Mouse (Mus musculus) heart, embryonic 10.5 days (tissue): ENCODE measurements at regions not wholly inside any gene's neighbourhood (a gene's known extent, or its start where the extent isn't known, plus 50 kb on each side); places are given as distances from the start of the nearest gene placed in this dataset.

ENCODE experiments used
- DNase-seq: peaks from one replicate; pipeline ENCODE4 v3.0.0-alpha.2; 2017; ENCODE audit warnings: low spot score
- H3K27ac ChIP-seq: fragments of 300-500 bp; sonication (generic); 2 replicates; pipeline ENCODE4 v1.5.1; 2016; ENCODE audit warnings: mild to moderate bottlenecking
- H3K27me3 ChIP-seq: fragments of 300-500 bp; sonication (generic); 2 replicates; pipeline ENCODE4 v1.6.1; 2016; ENCODE audit warnings: mild to moderate bottlenecking; ENCODE audit not compliant: poor library complexity, insufficient read depth, severe bottlenecking
- H3K36me3 ChIP-seq: fragments of 300-500 bp; sonication (generic); 2 replicates; pipeline ENCODE4 v1.6.1; 2016; ENCODE audit warnings: mild to moderate bottlenecking, moderate library complexity
- H3K4me1 ChIP-seq: fragments of 300-500 bp; sonication (generic); 2 replicates; pipeline ENCODE4 v1.6.1; 2016; ENCODE audit warnings: mild to moderate bottlenecking
- H3K4me3 ChIP-seq: fragments of 300-500 bp; sonication (generic); 2 replicates; pipeline ENCODE4 v1.5.1; 2016; ENCODE audit warnings: mild to moderate bottlenecking, moderate library complexity
- H3K9me3 ChIP-seq: fragments of 300-500 bp; sonication (generic); 2 replicates; pipeline ENCODE4 v1.6.1; 2016; ENCODE audit warnings: mild to moderate bottlenecking, moderate library complexity
- WGBS: fragments of 180-500 bp; shearing (Covaris S2); methylation state at CpG from one replicate; pipeline ENCODE4 v1.1.7; 2016; 5-methylcytosine and 5-hydroxymethylcytosine counted together

DNA sequence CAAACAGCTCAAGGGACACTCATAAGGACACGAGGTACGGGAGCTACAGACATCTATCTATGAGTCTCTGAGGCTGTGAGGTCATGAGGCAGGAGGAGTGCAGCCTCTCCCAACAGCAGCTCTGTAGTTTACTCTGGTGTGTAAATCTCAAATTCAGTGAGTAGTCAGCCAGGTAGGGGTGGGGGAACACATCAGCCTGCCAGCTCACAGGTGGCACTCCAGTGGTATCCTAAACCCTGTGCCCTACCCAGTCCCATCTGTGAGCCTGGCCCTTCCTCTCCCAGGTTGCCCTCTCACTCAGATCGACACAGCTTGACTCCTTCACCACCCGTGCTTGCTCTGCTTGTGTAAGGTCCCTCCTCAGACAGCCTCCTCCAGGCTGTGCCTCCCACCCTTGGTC, 202.2 kb downstream of the Sipa1l2 start:
- no peaks in the 10 kb centered on the region for H3K27me3 ChIP-seq
- peaks cover 54% of the 10 kb centered on the region for H3K4me1 ChIP-seq
- H3K4me3 ChIP-seq = no peak overlapping the region
- no peaks in the 10 kb centered on the region for H3K36me3 ChIP-seq
- no peak for DNase-seq
- H3K27ac ChIP-seq = peak overlapping the region; percentile 83
- no peaks in the 10 kb centered on the region for H3K9me3 ChIP-seq
- WGBS = 71% methylated on average over 4 of the region's 4 CpGs

GRCm38 (mm10) chr8:125365004-125365403, 204.6 kb downstream of the Sipa1l2 start:
- 83% methylated on average over 5 of the region's 5 CpGs for WGBS
- no peaks in the 10 kb centered on the region; the same call in 1 of the 2 replicates for H3K36me3 ChIP-seq
- H3K27ac ChIP-seq = peak overlapping the region; percentile 53; the same call in 1 of the 2 replicates
- DNase-seq = no peak
- no peaks in the 10 kb centered on the region for H3K9me3 ChIP-seq
- H3K4me3 ChIP-seq = no peak overlapping the region
- peaks cover 47% of the 10 kb centered on the region for H3K4me1 ChIP-seq
- H3K27me3 ChIP-seq = no peaks in the 10 kb centered on the region

GRCm38 (mm10) chr8:125359456-125359855, 210.2 kb downstream of the Sipa1l2 start:
- DNase-seq = no peak
- H3K36me3 ChIP-seq = no peaks in the 10 kb centered on the region; the same call in 1 of the 2 replicates
- H3K4me1 ChIP-seq = peaks cover 42% of the 10 kb centered on the region
- H3K9me3 ChIP-seq = peaks cover 3% of the 10 kb centered on the region; the same call in 1 of the 2 replicates
- H3K27me3 ChIP-seq = no peaks in the 10 kb centered on the region
- no peak overlapping the region for H3K4me3 ChIP-seq
- peak overlapping the region; percentile 42; the same call in 1 of the 2 replicates for H3K27ac ChIP-seq
- WGBS = 90% methylated on average over 2 of the region's 2 CpGs

GRCm38 (mm10) chr8:125357759-125358158, 211.8 kb downstream of the Sipa1l2 start:
- peaks cover 3% of the 10 kb centered on the region; the same call in 1 of the 2 replicates for H3K9me3 ChIP-seq
- no peaks in the 10 kb centered on the region; the same call in 1 of the 2 replicates for H3K36me3 ChIP-seq
- 40% methylated on average over 3 of the region's 3 CpGs for WGBS
- no peak overlapping the region for H3K4me3 ChIP-seq
- no peaks in the 10 kb centered on the region for H3K27me3 ChIP-seq
- peak overlapping the region; percentile 72 for H3K27ac ChIP-seq
- no peak for DNase-seq
- peaks cover 57% of the 10 kb centered on the region for H3K4me1 ChIP-seq

GRCm38 (mm10) chr8:125355059-125355509, 214.5 kb downstream of the Sipa1l2 start:
- 72% methylated on average over 7 of the region's 7 CpGs for WGBS
- Histone ChIP-seq H3K4me1 (peaks cover 83% of the 10 kb centered on the region), H3K27me3 (no peaks in the 10 kb centered on the region), H3K36me3 (no peaks in the 10 kb centered on the region; the same call in 1 of the 2 replicates), H3K27ac (peak overlapping the region; percentile 79), H3K4me3 (no peak overlapping the region), H3K9me3 (peaks cover 3% of the 10 kb centered on the region; the same call in 1 of the 2 replicates)
- no peak for DNase-seq

- H3K27me3 ChIP-seq = no peaks in the 10 kb centered on the region
- H3K27ac ChIP-seq = peak overlapping the region; percentile 82
- DNase-seq = no peak
- WGBS = 46% methylated on average over 3 of the region's 3 CpGs
- H3K9me3 ChIP-seq = no peaks in the 10 kb centered on the region
- no peaks in the 10 kb centered on the region for H3K36me3 ChIP-seq
- H3K4me3 ChIP-seq = no peak overlapping the region
- peaks cover 98% of the 10 kb centered on the region for H3K4me1 ChIP-seq
These were observed 217.3 kb downstream of the Sipa1l2 start for GRCm38 (mm10) chr8:125352276-125352675.

GRCm38 (mm10) chr8:125351486-125352032, 218.0 kb downstream of the Sipa1l2 start:
- Histone ChIP-seq H3K4me1 (peaks cover 99% of the 10 kb centered on the region), H3K27ac (peak overlapping the region; percentile 82), H3K4me3 (no peak overlapping the region), H3K36me3 (no peaks in the 10 kb centered on the region), H3K27me3 (0 out of 2 replicates have a peak, but pooled peaks cover 6% of the 10 kb centered on the region), H3K9me3 (no peaks in the 10 kb centered on the region)
- WGBS = 34% methylated on average over 8 of the region's 8 CpGs
- DNase-seq = no peak

GRCm38 (mm10) chr8:125349290-125350025, 220.2 kb downstream of the Sipa1l2 start:
- WGBS = 7% methylated on average over 7 of the region's 7 CpGs

GRCm38 (mm10) chr8:125346182-125346581, 223.4 kb downstream of the Sipa1l2 start:
- Histone ChIP-seq H3K9me3 (no peaks in the 10 kb centered on the region), H3K36me3 (no peaks in the 10 kb centered on the region), H3K4me3 (no peak overlapping the region), H3K27me3 (0 out of 2 replicates have a peak, but pooled peaks cover 6% of the 10 kb centered on the region), H3K4me1 (peaks cover 98% of the 10 kb centered on the region), H3K27ac (peak overlapping the region; percentile 82)
- DNase-seq = no peak
- WGBS = 18% methylated on average over 8 of the region's 8 CpGs

More at GRCm38 (mm10) chr8:125349290-125350025, 220.2 kb downstream of the Sipa1l2 start:
- Histone ChIP-seq H3K9me3 (no peaks in the 10 kb centered on the region), H3K36me3 (no peaks in the 10 kb centered on the region), H3K4me3 (0 out of 2 replicates have a peak overlapping the region, but pooled peaks have one; percentile 15), H3K27me3 (0 out of 2 replicates have a peak, but pooled peaks cover 6% of the 10 kb centered on the region), H3K27ac (peak overlapping the region; percentile 82), H3K4me1 (peaks cover 99% of the 10 kb centered on the region)
- DNase-seq = peak; percentile 96

GRCm38 (mm10) chr8:125345571-125345970, 224.0 kb downstream of the Sipa1l2 start:
- DNase-seq = no peak
- H3K36me3 ChIP-seq = no peaks in the 10 kb centered on the region
- H3K27ac ChIP-seq = peak overlapping the region; percentile 83
- H3K4me3 ChIP-seq = no peak overlapping the region
- WGBS = 65% methylated on average over 10 of the region's 10 CpGs
- peaks cover 97% of the 10 kb centered on the region for H3K4me1 ChIP-seq
- H3K27me3 ChIP-seq = 0 out of 2 replicates have a peak, but pooled peaks cover 6% of the 10 kb centered on the region
- no peaks in the 10 kb centered on the region for H3K9me3 ChIP-seq

GRCm38 (mm10) chr8:125343867-125344266, 225.7 kb downstream of the Sipa1l2 start:
- H3K36me3 ChIP-seq = no peaks in the 10 kb centered on the region
- DNase-seq = no peak
- no peaks in the 10 kb centered on the region for H3K9me3 ChIP-seq
- peak overlapping the region; percentile 83 for H3K27ac ChIP-seq
- 50% methylated on average over 9 of the region's 9 CpGs for WGBS
- H3K4me1 ChIP-seq = peaks cover 84% of the 10 kb centered on the region
- H3K4me3 ChIP-seq = no peak overlapping the region
- H3K27me3 ChIP-seq = 0 out of 2 replicates have a peak, but pooled peaks cover 6% of the 10 kb centered on the region

- no peak overlapping the region for H3K4me3 ChIP-seq
- H3K4me1 ChIP-seq = peaks cover 79% of the 10 kb centered on the region
- 0 out of 2 replicates have a peak, but pooled peaks cover 6% of the 10 kb centered on the region for H3K27me3 ChIP-seq
- H3K27ac ChIP-seq = peak overlapping the region; percentile 86
- no peak for DNase-seq
- no peaks in the 10 kb centered on the region for H3K9me3 ChIP-seq
- WGBS = 36% methylated on average over 9 of the region's 9 CpGs
- H3K36me3 ChIP-seq = no peaks in the 10 kb centered on the region
These were observed 227.1 kb downstream of the Sipa1l2 start for GRCm38 (mm10) chr8:125342521-125342920.

DNA sequence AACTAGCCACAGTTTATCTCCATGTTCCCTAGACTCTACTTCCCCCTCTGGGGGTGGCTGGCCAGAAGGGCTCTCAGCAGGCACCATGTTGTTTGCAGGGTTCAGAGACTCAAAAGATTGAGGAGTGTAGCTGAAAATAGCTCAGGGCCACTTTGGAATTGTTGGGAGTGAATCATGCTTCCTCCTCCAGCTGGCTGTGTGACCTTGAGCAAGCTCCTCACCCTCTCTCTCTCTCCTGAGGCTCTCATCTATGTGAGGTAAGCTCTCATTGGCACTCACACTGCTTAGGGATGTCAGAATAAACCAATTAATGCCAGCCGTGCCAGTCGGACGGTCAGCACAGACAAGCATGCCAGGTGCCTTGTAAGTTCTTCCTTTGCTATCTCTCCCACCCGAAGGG, 228.0 kb downstream of the Sipa1l2 start:
- no peak for DNase-seq
- 50% methylated on average over 4 of the region's 4 CpGs for WGBS
- Histone ChIP-seq H3K9me3 (no peaks in the 10 kb centered on the region), H3K36me3 (no peaks in the 10 kb centered on the region), H3K4me3 (no peak overlapping the region), H3K27ac (peak overlapping the region; percentile 86), H3K27me3 (0 out of 2 replicates have a peak, but pooled peaks cover under 1% of the 10 kb centered on the region), H3K4me1 (peaks cover 78% of the 10 kb centered on the region)
